Mouse (Mus musculus): Measurements from ENCODE around the gene Adap1.

The Adap1 gene

GRCm38 (mm10) chr5:139252081-139252909, 73.1 kb downstream of the Adap1 start, which contains the start of gene Get4:
TSS of gene Get4 (plus strand) at chr5:139252324.
- DNase-seq (ENCODE audit: inconsistent ontology term), result peak; percentile 99

- DNase-seq (ENCODE audit: inconsistent ontology term), result no peak
Observed at GRCm38 (mm10) chr5:139251736-139252080, 73.7 kb downstream of the Adap1 start.

DNA sequence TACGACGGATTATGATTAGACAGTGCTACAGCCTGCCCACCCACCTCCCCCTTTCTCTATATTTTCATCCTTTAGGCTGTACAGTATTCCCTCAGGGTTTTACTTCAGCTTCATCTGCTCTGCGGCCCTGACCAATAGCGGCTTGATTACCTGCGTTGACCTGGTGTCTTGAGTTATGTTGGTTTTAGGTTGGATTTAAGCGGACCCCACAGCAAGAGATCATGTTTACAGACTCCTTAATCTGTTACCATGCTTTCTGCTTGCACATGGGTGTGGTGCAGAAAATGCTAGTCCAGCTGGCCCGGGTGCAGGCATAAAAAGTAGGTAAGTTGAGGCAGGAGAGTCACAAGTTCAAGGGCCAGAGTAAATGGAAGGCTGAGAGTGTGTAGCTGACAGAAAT, 74.1 kb downstream of the Adap1 start:
- DNase-seq (ENCODE audit: inconsistent ontology term), result no peak

DNA sequence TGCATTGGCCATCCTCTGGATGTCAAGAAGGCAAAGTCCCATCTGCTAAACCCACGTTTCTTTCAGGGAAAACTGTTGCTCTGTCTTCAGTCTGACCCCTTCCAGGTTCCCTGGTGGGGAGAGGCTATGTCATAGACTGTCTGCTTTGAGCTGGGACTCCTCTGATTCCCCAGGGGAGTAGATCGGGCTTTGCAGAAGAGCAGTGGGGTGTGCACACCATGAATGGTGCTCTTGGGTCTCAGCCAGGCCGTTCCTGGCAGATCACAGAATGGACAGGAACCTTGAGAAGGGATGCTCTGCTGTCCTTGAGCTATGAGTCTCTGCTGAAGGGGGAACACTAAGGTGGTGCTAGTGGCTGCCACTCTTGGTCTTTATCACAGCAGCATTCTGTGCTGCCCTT, 76.6 kb downstream of the Adap1 start:
- DNase-seq (ENCODE audit: inconsistent ontology term), result no peak

- no peak for DNase-seq (ENCODE audit: inconsistent ontology term)
Observed at GRCm38 (mm10) chr5:139247767-139248166, 77.7 kb downstream of the Adap1 start.

DNA sequence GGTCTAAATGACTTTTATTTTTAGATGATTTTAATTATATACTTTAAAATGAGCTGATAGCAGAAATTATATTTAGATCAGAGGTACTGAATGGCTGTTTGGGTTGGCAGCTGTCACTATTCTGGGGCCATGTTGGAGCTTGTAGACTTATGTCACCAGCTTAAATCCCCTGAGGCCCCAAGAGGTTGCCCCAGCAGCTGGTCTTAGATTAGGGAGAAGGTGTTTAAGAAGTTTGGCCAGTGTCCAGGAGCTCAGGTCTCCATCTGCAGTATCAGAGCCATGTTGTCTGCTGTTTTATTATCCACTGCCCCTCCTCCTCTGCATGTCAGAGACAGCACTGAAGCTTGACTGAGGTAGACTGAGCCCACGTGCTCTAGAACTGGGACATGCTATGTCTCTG, 82.0 kb downstream of the Adap1 start:
- DNase-seq (ENCODE audit: inconsistent ontology term), result no peak

DNA sequence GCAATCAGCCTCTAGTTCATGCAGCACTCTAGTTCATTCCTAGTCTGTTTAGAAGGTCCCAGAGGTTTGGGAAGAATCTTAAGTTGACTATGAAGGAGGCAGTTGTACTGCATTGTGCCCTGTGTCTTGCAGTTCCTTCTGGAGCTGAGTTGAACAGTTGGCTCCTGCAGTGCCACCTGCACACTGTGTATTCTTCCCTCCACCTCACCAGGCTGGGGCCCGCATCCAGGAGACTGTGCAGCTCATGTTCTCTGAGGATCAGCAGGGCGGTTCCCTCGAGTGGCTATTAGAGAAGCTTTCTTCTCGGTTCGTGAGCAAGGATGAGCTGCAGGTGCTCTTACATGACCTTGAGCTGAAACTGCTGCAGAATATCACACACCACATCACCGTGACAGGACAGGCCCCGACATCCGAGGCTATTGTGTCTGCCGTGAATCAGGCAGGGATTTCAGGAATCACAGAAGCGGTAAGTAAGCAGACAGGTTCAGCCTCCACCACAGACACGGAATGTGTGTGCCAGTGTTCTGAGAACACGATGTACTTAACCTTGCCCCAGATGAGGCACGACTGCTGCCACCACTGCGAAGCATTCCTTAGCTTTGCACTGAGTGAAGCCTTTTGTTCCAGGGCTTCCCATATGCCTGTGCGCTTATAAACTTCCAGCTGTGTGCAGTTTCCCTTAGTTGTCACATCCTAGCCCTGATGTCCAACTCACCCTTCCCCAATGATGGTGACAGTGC, 84.2 kb downstream of the Adap1 start:
- no peak for DNase-seq (ENCODE audit: inconsistent ontology term)

GRCm38 (mm10) chr5:139237436-139237835, 88.0 kb downstream of the Adap1 start:
- no peak for DNase-seq (ENCODE audit: inconsistent ontology term)

- DNase-seq (ENCODE audit: inconsistent ontology term), result no peak
Observed at GRCm38 (mm10) chr5:139234423-139234822, 91.0 kb downstream of the Adap1 start.

DNA sequence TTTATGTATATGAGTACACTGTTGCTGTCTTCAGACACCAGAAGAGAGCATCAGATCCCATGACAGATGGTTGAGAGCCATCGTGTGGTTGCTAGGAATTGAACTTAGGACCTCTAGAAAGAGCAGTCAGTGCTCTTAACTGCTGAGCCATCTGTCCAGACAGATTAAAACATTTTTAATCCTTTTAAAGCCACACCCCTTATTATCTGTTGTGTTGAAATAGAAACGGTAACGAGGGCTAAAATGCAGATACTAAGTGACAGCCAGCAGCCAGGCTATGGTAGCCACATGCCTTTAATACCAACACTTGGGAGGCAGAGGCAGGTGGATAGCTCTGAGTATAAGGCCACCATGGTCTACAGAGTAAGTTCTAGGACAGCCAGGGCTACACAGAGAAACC, 93.3 kb downstream of the Adap1 start:
- no peak for DNase-seq (ENCODE audit: inconsistent ontology term)

DNA sequence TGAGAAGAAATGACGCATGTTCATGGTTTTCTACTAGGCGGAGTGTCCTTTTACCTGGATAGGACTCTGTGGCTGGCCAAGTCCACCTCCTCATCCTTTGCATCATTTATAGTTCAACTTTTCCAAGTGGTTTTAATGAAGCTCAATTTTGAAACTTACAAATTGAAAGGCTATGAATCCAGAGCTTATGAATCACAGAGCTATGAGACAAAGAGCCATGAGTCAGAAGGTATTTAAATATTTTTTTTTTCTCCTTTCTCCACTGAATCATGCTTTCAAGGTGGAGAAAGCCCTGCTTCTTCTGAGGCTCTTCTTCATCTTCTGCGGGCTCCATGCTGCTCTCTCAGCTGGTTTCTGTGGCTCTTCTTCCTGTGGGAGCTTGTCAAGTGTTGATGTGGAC, 95.7 kb downstream of the Adap1 start:
- peak; percentile 49 for DNase-seq (ENCODE audit: inconsistent ontology term)

GRCm38 (mm10) chr5:139228318-139228717, 97.1 kb downstream of the Adap1 start:
- DNase-seq (ENCODE audit: inconsistent ontology term), result no peak

GRCm38 (mm10) chr5:139227645-139228044, 97.8 kb downstream of the Adap1 start:
- DNase-seq (ENCODE audit: inconsistent ontology term), result no peak

DNA sequence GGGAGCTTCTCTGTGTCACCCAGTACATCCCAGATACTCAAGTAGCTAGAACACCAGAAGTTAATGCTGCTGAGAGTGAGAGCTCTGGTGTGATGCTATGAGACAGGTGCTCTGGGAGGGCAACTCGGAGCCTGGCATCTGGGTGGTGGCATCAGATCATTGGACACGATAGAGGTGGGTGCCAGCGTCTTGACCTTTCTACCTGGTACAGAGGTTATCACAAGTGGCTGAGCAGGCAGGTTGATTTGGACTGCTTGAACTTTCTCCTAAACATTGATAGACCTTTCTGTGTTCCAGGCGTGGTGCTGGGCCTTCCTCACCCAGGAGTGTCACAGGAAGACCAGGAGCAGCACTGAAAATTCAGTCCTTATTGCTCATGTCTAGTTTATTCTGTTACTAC, 98.2 kb downstream of the Adap1 start:
- no peak for DNase-seq (ENCODE audit: inconsistent ontology term)

GRCm38 (mm10) chr5:139223331-139223730, 102.1 kb downstream of the Adap1 start:
- no peak for DNase-seq (ENCODE audit: inconsistent ontology term)
